Mouse (Mus musculus) heart, adult 2 months (tissue): ENCODE measurements around the gene Lbhd1. TPM values are rescaled to one million over a fixed set of nuclear protein-coding genes. Genes with fewer than 3 reads are reported as not detected.
A peak's percentile ranks its signal among the peaks of the same experiment; 100 is the strongest.

Experiments
- DNase-seq, 2 experiments: peaks; one replicate each; pipeline ENCODE4 v3.0.0; 2021
- H3K27ac ChIP-seq: fragments of 200-600 bp; 2 replicates; pipeline ENCODE4 v1.8.1; 2022
- H3K27me3 ChIP-seq: fragments of 200-500 bp; 2 replicates; pipeline ENCODE4 v1.6.1; 2012; ENCODE audit warnings: mild to moderate bottlenecking, low read length, inconsistent platforms, mixed read lengths; ENCODE audit not compliant: control insufficient read depth, insufficient read depth
- H3K36me3 ChIP-seq: fragments of 200-500 bp; 2 replicates; pipeline ENCODE4 v1.6.1; 2012; ENCODE audit warnings: low read length, inconsistent platforms; ENCODE audit not compliant: control insufficient read depth, insufficient read depth
- H3K4me1 ChIP-seq: fragments of 200-500 bp; 2 replicates; pipeline ENCODE4 v1.6.1; 2011; ENCODE audit warnings: low read length; ENCODE audit not compliant: control insufficient read depth, insufficient read depth
- H3K4me3 ChIP-seq: fragments of 200-600 bp; 2 replicates; pipeline ENCODE4 v1.8.1; 2022
- H3K79me2 ChIP-seq: fragments of 200-500 bp; replicated peaks from 2 replicates; pipeline ENCODE4 v1.6.1; 2012; ENCODE audit warnings: mild to moderate bottlenecking, inconsistent platforms, low read length, moderate library complexity, mixed read lengths; ENCODE audit not compliant: control insufficient read depth, insufficient read depth
- H3K9ac ChIP-seq: fragments of 200-500 bp; 2 replicates; pipeline ENCODE4 v1.6.1; 2012; ENCODE audit warnings: low read depth, mild to moderate bottlenecking, control low read depth, inconsistent platforms, low read length, mixed read lengths
- CTCF ChIP-seq: fragments of 200-600 bp; IDR thresholded peaks from 2 replicates; pipeline ENCODE4 v1.8.1; 2022; ENCODE audit warnings: antibody characterized with exemption, mild to moderate bottlenecking, moderate library complexity
- EP300 ChIP-seq: fragments of 200-500 bp; IDR thresholded peaks from 2 replicates; pipeline ENCODE4 v1.6.1; 2011; ENCODE audit warnings: low read depth, low read length, control low read depth; ENCODE audit not compliant: insufficient read depth
- POLR2A ChIP-seq: fragments of 200-500 bp; IDR thresholded peaks from 2 replicates; pipeline ENCODE4 v1.6.1; 2011; ENCODE audit warnings: mild to moderate bottlenecking, low read depth, low read length, control low read depth; ENCODE audit not compliant: insufficient read depth
- WGBS: fragments of 180-500 bp; shearing (Covaris S2); methylation state at CpG from one replicate; pipeline ENCODE4 v1.1.7; 2018; 5-methylcytosine and 5-hydroxymethylcytosine counted together
- intact Hi-C: fragments of 180-260 bp; cut with DNase I; formaldehyde crosslinking; loops from one replicate; pipeline ENCODE4 v1.15.1; 2025
- polyA plus RNA-seq: library from polyadenylated mRNA; depleted of rRNA; stranded (reverse); fragments of >200 nt; gene quantifications from 2 replicates; pipeline ENCODE4 v1.2.3, GENCODE M21; 2012
- total RNA-seq, 2 experiments: library from RNA; stranded (reverse); gene quantifications; 2 replicates each; pipeline ENCODE4 v1.2.3; 2021

Gene Lbhd1
- total and polyA plus RNA-seq, 3 experiments = 1.1 to 5.2 (median 4.2) TPM

DNA sequence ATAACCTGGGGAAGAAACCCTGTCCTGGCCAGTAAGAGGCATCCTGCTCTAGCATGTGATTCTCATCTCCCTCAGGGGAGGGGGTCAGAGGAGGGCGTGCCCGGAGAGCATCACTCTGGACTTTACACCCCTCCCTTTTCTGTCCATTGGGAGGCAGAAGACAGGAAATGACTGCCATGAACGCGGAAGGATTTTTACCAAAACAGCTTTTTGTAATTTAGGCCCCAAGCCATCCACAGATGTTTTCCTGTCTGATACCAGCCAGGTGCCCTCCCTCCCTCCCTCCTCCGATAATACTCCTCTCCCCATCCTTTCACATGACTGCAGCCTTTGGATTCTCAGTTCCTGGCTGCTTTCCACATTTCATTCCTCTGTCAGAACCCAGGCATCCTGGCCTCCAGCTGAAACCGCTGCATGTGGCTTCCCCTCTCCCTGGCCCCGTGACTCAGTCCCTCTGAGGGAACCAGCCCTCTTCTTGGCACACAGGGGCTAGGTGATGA, 33.1 kb upstream of the Lbhd1 start, which contains the start of gene Lrrn4cl:
Gene Lrrn4cl, plus strand, starts transcription at position 367 of the 500 bp plus-strand sequence.
- intact Hi-C loops = no loop called here
- 10% methylated on average over 7 of the region's 7 CpGs for whole genome bisulfite sequencing
- TF ChIP-seq POLR2A = no peak
- TF ChIP-seq EP300 = no peak
- no peak for TF ChIP-seq CTCF
- peak within 1 kb of the TSS; percentile 6; the same call in 1 of the 2 replicates for H3K27ac ChIP-seq
- no peak within 1 kb of the TSS for H3K4me3 ChIP-seq
- H3K36me3 ChIP-seq = no peaks in the 10 kb centered on the region
- H3K79me2 ChIP-seq = no peaks in the 10 kb centered on the region
- peak; percentile 42 to 57 for DNase-seq
- H3K9ac ChIP-seq = no peak within 1 kb of the TSS
- H3K27me3 ChIP-seq = no peaks in the 10 kb centered on the region
- peaks cover 2% of the 10 kb centered on the region; the same call in 1 of the 2 replicates for H3K4me1 ChIP-seq

DNA sequence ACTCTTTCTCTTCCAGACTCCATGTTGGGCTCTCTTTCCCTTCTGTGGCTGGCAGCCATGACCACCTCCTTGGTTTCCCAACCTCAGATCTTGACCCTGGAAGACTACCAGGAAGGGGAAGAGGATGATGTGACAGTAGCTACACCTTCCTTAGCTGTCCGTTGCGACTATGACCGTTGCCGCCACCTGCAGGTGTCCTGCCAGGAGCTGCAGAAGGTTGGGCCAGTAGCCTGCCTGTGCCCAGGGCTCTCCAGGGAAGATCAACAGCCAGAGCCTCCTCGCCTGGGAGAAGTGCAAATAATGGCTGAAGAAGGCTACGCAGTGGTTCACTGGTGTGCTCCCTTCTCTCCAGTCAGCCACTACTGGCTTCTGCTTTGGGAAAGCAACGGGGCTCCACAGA, 31.9 kb upstream of the Lbhd1 start:
- H3K9ac ChIP-seq = no peak overlapping the region
- no peak overlapping the region for H3K4me3 ChIP-seq
- WGBS = 62% methylated on average over 7 of the region's 7 CpGs
- intact Hi-C loops = no loop called here
- no peaks in the 10 kb centered on the region for H3K36me3 ChIP-seq
- no peaks in the 10 kb centered on the region for H3K27me3 ChIP-seq
- no peaks in the 10 kb centered on the region for H3K79me2 ChIP-seq
- H3K4me1 ChIP-seq = peaks cover 2% of the 10 kb centered on the region; the same call in 1 of the 2 replicates
- H3K27ac ChIP-seq = no peak overlapping the region
- TF ChIP-seq POLR2A (no peak), EP300 (no peak), CTCF (no peak)
- DNase-seq = no peak

DNA sequence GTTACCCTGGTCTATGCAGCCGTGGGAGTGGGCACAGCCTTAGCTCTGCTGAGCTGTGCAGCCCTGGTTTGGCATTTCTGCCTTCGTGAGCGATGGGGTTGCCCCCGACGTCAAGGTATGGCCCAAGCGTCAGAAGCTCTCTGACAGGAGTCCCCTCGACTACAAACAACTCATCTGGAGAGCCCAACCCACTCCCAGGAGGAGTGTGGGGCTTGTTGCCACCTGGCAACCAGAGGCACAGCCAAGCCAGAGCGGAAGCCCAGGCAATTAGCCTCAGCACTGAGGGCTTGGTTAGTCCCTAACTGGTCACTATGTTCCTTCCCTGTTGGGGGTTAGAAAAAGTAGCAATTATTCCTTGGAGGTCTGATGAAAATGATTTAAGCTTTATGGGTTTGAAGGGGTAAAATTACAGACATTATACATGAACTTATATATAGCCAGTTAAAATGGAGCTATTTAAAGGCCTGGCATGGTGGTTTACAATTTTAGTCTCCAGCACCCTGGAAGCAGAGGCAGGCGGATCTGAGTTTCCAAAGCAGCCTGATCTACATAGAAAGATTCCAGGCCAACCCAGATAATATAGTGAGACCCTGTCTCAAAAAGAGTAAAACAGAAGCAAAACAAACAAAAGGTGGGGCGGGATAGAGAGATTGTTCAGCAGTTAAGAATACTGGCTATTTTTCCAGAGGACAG, 31.1 kb upstream of the Lbhd1 start:
- Histone ChIP-seq H3K36me3 (no peaks in the 10 kb centered on the region), H3K27me3 (no peaks in the 10 kb centered on the region), H3K4me3 (no peak overlapping the region), H3K79me2 (no peaks in the 10 kb centered on the region), H3K9ac (no peak overlapping the region), H3K27ac (no peak overlapping the region), H3K4me1 (peaks cover 2% of the 10 kb centered on the region; the same call in 1 of the 2 replicates)
- 63% methylated on average over 10 of the region's 10 CpGs for WGBS
- peak; percentile 47 to 63 for DNase-seq
- intact Hi-C loops = no loop called here
- TF ChIP-seq CTCF (no peak), POLR2A (no peak), EP300 (no peak)

DNA sequence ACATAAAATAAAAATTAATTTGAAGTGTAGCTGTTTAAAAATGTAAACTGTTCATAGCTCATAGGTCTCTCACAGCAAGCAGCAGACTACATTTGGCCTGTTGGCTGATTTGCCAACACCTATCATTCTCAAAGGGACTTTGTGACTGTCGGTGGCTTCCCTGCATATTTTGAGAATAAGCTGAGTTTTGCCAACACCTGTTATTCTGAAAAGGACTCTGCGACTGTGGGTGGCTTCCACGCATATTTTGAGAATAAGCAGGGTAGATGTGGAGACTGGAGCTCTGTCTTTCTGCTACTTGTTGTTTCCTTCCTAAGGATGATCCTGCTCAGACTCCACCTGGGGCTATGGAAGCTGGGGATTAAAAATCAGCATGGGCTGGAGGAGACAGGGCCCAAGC, 30.4 kb upstream of the Lbhd1 start:
- TF ChIP-seq CTCF = no peak
- no peak for TF ChIP-seq POLR2A
- TF ChIP-seq EP300 = no peak
- Histone ChIP-seq H3K27ac (no peak overlapping the region), H3K9ac (no peak overlapping the region), H3K4me3 (no peak overlapping the region), H3K79me2 (no peaks in the 10 kb centered on the region), H3K4me1 (peaks cover 2% of the 10 kb centered on the region; the same call in 1 of the 2 replicates), H3K36me3 (no peaks in the 10 kb centered on the region), H3K27me3 (no peaks in the 10 kb centered on the region)
- intact Hi-C loops = no loop called here
- DNase-seq = no peak
- 78% methylated on average over 3 of the region's 3 CpGs for WGBS

DNA sequence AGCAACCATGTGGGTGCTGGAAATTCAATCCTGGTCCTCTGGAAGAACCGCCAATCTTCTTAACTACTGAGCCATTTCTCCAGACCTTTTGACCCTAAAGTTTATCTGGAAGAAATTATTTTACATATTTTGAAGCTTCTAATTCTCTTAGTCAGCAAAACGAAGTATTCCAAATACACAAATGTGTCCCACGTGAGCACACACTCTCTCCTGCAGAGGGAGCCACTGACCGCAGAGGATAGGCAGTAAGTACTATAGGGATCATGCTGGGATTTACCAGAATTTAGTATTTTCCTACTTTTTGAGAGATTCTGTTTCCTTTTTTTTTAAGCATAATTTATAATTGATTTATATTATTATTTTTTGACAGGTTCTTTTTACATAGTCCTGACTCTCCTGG, 25.8 kb upstream of the Lbhd1 start:
- Histone ChIP-seq H3K9ac (no peak overlapping the region), H3K27ac (no peak overlapping the region), H3K4me3 (no peak overlapping the region), H3K27me3 (0 out of 2 replicates have a peak, but pooled peaks cover 2% of the 10 kb centered on the region), H3K4me1 (no peaks in the 10 kb centered on the region), H3K36me3 (no peaks in the 10 kb centered on the region), H3K79me2 (no peaks in the 10 kb centered on the region)
- intact Hi-C loops = loop anchor here (2.0 kb wide), 1 partner anchor 253 kb away; no protein-coding TSS in a partner anchor
- TF ChIP-seq CTCF = peak; percentile 83
- no peak for TF ChIP-seq POLR2A
- DNase-seq = no peak
- WGBS = 36% methylated on average over 4 of the region's 4 CpGs

DNA sequence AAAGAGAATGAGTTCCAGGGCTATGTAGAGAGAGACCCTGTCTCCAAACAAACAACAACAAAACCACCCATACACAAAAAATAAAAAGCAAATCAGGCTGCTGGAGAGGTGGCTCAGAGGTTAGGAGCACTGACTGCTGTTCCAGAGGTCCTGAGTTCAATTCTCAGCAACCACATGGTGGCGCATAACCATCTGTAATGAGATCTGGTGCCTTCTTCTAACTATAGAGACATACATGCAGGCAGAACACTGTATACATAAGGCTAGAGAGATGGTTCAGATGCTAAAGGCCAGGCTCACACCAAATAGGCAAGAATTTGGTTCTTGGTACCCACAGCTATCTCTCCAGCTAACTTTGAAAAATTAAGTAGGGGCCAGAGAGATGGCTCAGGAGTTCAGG, 24.5 kb upstream of the Lbhd1 start:
- TF ChIP-seq EP300 = no peak
- TF ChIP-seq CTCF = peak; percentile 63
- no peak overlapping the region for H3K27ac ChIP-seq
- WGBS = 29% methylated on average over 1 of the region's 1 CpGs
- no peaks in the 10 kb centered on the region for H3K36me3 ChIP-seq
- H3K9ac ChIP-seq = no peak overlapping the region
- H3K27me3 ChIP-seq = 0 out of 2 replicates have a peak, but pooled peaks cover 2% of the 10 kb centered on the region
- H3K4me3 ChIP-seq = no peak overlapping the region
- no peaks in the 10 kb centered on the region for H3K4me1 ChIP-seq
- H3K79me2 ChIP-seq = no peaks in the 10 kb centered on the region
- intact Hi-C loops = loop anchor here (2.0 kb wide), 1 partner anchor 252 kb away; no protein-coding TSS in a partner anchor
- no peak for DNase-seq
